Mouse (Mus musculus): ENCODE measurements around the gene Gja6.

The Gja6 gene

DNA sequence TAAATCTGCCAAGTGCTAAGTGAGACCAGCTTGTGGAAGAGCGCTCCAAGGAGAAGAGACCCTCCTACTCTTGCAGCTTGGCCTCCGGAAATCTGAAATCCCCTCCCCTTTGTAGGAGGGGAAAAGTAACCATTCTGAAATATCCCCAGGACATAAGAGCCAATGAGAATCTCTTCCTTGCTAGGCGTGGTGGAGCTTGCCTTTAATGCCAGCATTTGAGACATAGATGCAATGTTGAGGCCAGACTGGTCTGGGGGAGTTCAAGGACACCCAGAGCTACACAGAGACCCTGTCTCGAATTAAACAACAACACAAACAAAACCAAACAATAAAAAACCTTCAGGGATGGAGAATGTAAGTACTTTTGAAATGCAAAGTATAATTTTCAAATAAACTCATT, at the start of gene Gja6:
Gja6 (minus strand) TSS at position 101 of the 400 bp plus-strand sequence.
- DNase-seq (ENCODE audit: inconsistent ontology term) = no peak

- DNase-seq (ENCODE audit: inconsistent ontology term) = no peak
Measured at GRCm38 (mm10) chrX:160949583-160949982, 42.7 kb upstream of the Gja6 start.

DNA sequence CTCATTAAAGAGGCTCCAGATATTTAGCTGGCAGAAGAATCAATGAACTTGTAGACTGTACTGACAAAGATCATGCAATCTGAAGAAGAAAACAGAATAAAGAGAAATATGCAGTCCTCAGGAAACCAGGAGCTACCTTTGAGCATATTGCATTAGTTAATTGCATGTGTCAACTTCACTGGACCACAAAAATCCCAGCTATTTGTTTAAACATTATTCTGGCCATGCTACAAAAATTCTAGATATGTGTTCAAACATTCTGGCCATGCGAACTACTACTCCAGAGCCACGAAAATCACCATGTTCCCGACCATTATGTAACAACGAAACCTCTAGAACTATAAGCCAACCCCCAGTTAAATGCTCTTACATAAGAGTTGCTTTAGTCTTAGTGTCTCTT, 37.9 kb upstream of the Gja6 start:
- peak; percentile 85 for DNase-seq (ENCODE audit: inconsistent ontology term)

GRCm38 (mm10) chrX:160935541-160935940, 28.7 kb upstream of the Gja6 start:
- DNase-seq (ENCODE audit: inconsistent ontology term) = peak; percentile 22

GRCm38 (mm10) chrX:160930656-160931055, 23.8 kb upstream of the Gja6 start:
- DNase-seq (ENCODE audit: inconsistent ontology term) = no peak

- no peak for DNase-seq (ENCODE audit: inconsistent ontology term)
Measured at GRCm38 (mm10) chrX:160928870-160929269, 22.0 kb upstream of the Gja6 start.

GRCm38 (mm10) chrX:160919022-160919637, 12.3 kb upstream of the Gja6 start:
- DNase-seq (ENCODE audit: inconsistent ontology term) = no peak

- DNase-seq (ENCODE audit: inconsistent ontology term) = no peak
Measured at GRCm38 (mm10) chrX:160906477-160906876, 375 bp downstream of the Gja6 start.

DNA sequence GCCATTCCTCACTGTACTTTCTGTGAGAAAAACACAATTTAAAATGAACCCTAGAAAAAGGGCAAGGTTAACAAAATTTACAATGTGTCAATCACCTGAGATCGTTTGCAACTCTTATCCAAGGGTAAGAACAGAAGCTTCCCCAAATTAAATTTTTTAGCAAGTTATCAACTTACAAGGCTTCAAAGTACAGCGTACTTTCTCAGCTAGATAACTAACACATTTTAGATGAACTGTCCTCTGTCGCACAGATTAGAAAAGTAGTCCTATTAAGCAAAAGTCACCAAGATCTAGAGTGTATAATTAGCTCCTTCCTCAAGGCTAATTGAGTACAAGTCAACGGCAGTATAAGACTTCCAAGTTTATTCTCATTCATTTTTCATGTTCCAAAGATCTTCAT, 939 bp downstream of the Gja6 start:
- DNase-seq (ENCODE audit: inconsistent ontology term) = no peak

- DNase-seq (ENCODE audit: inconsistent ontology term) = no peak
Measured at GRCm38 (mm10) chrX:160905041-160905678, 1.7 kb downstream of the Gja6 start.

GRCm38 (mm10) chrX:160901118-160901517, 5.7 kb downstream of the Gja6 start:
- DNase-seq (ENCODE audit: inconsistent ontology term) = no peak

- no peak for DNase-seq (ENCODE audit: inconsistent ontology term)
Measured at GRCm38 (mm10) chrX:160892077-160892476, 14.8 kb downstream of the Gja6 start.

DNA sequence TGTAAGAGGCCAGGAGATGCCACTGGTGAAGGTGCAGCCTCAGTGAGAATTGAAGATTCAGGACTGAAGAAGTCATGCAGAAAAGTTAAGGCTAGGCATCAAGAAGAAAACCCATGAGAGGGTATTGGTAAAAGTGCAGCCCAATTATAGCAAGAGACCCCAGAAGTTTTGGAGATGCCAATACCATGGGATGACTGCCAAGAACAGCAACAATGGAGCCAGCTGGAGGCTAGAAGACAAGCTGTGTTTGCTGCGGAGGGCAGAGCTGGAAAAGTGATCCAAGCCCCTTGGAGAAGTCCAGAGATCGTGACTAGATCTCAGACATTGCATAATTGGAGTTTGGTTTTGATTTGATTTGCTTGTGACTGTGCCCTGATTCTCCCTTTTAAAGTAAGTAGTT, 20.6 kb downstream of the Gja6 start:
- no peak for DNase-seq (ENCODE audit: inconsistent ontology term)

DNA sequence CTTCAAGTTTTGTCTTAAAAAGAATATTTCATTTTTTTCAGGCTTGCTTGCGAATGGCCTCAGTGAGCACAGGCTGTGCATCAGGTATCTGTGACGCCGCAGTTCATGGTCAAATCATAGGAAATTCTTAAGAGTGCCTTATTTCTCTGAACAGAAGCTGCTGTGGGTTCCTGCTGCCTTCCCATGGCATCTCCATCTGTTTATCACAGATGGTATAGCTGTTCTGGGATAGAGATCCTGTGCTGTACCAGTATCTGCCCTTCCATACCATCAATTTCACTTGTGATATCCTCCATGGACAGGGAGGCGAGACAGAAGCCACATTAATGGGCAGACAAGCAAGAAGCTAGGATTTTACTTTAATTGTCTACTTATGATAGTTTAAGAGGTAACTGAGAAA, 40.3 kb downstream of the Gja6 start:
- no peak for DNase-seq (ENCODE audit: inconsistent ontology term)

- no peak for DNase-seq (ENCODE audit: inconsistent ontology term)
Measured at GRCm38 (mm10) chrX:160865022-160865421, 41.8 kb downstream of the Gja6 start.

GRCm38 (mm10) chrX:160863689-160864383, 43.0 kb downstream of the Gja6 start:
- no peak for DNase-seq (ENCODE audit: inconsistent ontology term)

All from Muller cell, postnatal 12 days (primary cell).